Mouse (Mus musculus) lung, postnatal 0 days (tissue): ENCODE measurements at regions not wholly inside any gene's neighbourhood (a gene's known extent, or its start where the extent isn't known, plus 50 kb on each side); places are given as distances from the start of the nearest gene placed in this dataset.

Experiments used
- CTCF ChIP-seq: IDR thresholded peaks from 2 replicates; pipeline ENCODE4 v1.5.1; 2016; ENCODE audit warnings: antibody characterized with exemption, mild to moderate bottlenecking
- EP300 ChIP-seq: IDR thresholded peaks from 2 replicates; pipeline ENCODE4 v1.6.1; 2016; ENCODE audit warnings: antibody characterized with exemption, mild to moderate bottlenecking, control low read depth

DNA sequence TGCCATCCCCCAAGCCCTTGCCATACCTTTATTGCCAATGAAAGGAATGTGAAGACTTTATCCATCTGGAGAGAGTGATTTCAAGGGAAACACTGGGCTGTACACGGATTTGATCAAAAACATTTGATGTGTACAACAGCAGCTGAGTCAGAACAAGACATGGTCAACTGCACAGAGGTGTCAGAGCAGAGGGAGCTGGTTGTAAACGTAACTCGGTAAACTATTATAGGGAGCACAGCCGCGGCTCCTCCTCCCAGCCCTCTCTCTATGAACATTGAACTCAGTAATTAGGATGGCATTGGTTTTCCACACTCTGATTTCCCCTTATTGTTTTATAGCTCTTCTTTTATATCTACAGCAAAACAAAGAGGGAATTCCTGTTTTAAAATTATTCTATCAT is 750.8 kb upstream of the Intu start:
- TF ChIP-seq CTCF (no peak), EP300 (no peak)
